Mouse (Mus musculus): ENCODE data around the gene Tagap1. TPM values are rescaled to one million over a fixed set of nuclear protein-coding genes. Genes with fewer than 3 reads are reported as not detected.

Tagap1 gene
- total RNA-seq, 2 experiments from 2014 or later = 28.1 to 50.7 TPM

Other genes with a start within 250 kb of the Tagap1 start
- 59.5 and 69.6 TPM in 2 replicates for gene Ezr, start 178.4 kb downstream of the Tagap1 start, total RNA-seq (2015; ENCODE audit: low replicate concordance)
- gene Ezr, start 178.4 kb downstream of the Tagap1 start, total RNA-seq (2017; ENCODE audit: low replicate concordance) = 196 and 254 TPM in 2 replicates
- gene Rsph3b, start 12.5 kb downstream of the Tagap1 start, total RNA-seq (2015; ENCODE audit: low replicate concordance) = 5.4 and 15.1 TPM in 2 replicates
- 2.0 and 8.1 TPM in 2 replicates for gene Rsph3b, start 12.5 kb downstream of the Tagap1 start, total RNA-seq (2017; ENCODE audit: low replicate concordance)
- gene Rnaset2b, start 9.5 kb upstream of the Tagap1 start, total RNA-seq (2015; ENCODE audit: low replicate concordance) = 132 and 151 TPM in 2 replicates
- gene Rnaset2b, start 9.5 kb upstream of the Tagap1 start, total RNA-seq (2017; ENCODE audit: low replicate concordance) = 78.4 and 110 TPM in 2 replicates
- not detected in 2 replicates for gene Gm49721, start 17.7 kb upstream of the Tagap1 start, total RNA-seq (2015; ENCODE audit: low replicate concordance)
- not detected in 2 replicates for gene Gm49721, start 17.7 kb upstream of the Tagap1 start, total RNA-seq (2017; ENCODE audit: low replicate concordance)
- gene Gm1604a, start 64.4 kb upstream of the Tagap1 start, total RNA-seq (2015; ENCODE audit: low replicate concordance) = 3.2 TPM in 1 of 2 replicates, not detected in the other
- gene Gm1604a, start 64.4 kb upstream of the Tagap1 start, total RNA-seq (2017; ENCODE audit: low replicate concordance) = not detected in 2 replicates
- 1.7 and 4.3 TPM in 2 replicates for gene Rps6ka2, start 209.0 kb upstream of the Tagap1 start, total RNA-seq (2015; ENCODE audit: low replicate concordance)
- 2.2 and 3.1 TPM in 2 replicates for gene Rps6ka2, start 209.0 kb upstream of the Tagap1 start, total RNA-seq (2017; ENCODE audit: low replicate concordance)

All from erythroid progenitor cell, adult 5-6 weeks (primary cell).